Mouse (Mus musculus): ENCODE results near the gene Nck2.

Gene Nck2

DNA sequence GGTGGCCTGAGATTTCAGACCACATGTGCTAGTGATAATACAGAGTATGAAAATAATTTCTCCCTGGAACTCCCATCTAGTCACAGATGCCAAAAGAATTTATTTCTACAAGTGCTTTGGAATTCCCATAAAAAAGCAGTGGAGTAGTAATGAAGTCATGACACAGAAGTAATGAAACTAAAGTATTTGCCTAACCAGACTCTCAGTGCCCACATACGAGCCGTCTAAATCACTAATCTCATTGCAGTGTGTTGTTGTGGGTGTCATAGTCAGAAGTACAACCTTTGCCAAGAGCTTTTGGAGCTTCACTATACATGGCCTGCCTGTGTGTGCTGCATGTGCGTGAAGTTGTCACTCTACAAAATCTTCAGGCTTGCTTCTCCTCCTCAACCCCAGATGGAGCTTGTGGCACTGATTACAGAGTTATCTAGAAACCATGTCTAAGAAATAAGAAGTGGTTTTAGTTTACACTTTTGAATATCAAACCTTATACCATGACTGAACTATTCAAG, 130.5 kb downstream of the Nck2 start:
- DNase-seq (ENCODE audit: low read depth, low spot score), result no peak

DNA sequence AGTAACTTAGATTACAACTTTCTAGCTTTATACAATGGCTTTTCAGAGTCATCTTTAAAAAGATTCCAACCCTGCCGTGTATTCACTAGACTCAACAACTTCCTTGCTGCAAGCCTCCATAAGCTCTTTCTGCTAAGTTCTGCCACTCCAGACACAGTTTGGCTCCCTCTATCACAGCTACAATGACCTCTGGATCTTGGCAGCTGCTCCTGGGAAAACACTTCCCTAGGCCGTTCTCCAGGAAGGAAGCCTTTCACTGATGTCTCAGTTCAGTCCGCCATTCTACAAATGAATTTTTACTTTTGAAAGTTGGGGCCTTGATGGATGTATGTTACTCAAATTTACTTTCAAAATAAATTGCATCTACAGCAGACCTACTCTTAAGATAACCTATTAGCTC, 133.0 kb downstream of the Nck2 start:
- no peak for DNase-seq (ENCODE audit: low read depth, low spot score)

DNA sequence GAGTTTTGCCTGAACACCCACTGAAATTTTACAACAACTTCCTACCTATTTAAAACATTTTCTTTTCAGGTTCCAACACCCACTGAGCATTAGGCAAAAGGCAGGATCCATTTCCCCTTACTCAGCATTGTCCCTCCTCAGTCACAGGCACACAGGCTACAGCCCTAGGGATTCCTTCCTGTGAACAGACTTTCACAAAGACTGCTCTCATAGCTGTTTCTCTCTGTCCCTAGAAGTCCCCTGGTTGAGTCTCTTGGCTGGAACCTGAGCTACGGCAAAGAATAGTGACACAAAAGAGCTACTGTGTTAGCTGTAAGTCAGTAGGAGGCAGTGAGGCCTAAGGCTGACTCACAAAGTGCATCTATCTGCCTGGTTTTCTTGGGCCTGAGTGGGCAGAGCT, 139.2 kb downstream of the Nck2 start:
- peak; percentile 16 for DNase-seq (ENCODE audit: low read depth, low spot score)

DNA sequence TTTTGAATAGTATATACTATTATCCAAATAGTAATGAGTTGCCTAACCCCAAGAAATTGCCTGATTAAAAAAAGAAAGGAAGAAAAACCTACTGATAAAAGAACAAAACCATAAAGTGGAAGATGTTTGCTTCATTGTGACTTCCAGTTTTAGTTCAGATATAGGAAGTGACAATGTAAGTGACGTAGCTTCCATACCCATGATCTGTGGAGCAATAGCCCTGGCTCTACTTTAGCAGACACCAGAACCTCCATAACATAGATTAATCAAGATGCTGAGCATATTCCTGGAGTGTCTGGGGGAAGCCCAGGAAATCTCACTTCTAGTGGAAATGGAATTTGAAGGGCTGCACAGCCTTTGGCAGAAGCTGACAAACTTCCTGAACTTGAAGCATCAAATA, 144.6 kb downstream of the Nck2 start:
- no peak for DNase-seq (ENCODE audit: low read depth, low spot score)

DNA sequence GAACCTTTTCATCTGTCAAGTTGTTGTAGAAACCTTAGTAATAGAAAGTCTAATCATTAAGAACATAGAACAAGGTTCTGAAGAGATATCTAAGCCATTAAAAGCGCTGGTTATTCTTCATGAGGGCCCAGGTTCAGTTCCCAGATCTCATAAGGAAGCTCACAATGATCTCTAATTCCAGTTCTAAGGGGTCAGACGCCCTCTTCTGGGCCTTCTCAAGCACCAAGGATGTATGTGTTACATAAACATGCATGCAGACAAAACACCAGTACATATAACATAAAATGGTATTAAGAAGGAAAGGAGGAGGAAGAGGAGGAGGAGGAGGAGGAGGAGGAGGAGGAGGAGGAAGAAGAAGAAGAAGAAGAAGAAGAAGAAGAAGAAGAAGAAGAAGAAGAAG, 145.5 kb downstream of the Nck2 start:
- DNase-seq (ENCODE audit: low read depth, low spot score), result no peak

DNA sequence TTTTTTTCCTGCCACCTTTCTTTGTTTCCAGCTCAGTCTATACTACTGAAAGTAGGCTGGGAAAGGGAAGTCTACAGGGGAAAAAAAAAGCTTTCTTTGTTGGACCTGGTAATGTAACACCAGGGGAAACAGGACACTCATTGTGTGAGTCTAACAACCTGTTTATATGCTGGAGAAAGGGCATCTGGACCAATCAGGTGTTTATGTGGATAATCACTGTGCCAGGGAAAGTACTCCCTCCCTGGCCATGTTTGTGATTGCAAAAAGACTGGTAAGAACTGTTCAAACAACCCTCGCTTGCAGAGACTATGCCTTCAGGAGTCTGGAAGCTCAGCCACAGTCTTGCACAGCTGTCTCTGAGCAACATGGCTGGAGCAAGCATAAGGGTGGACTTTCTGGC, 146.3 kb downstream of the Nck2 start:
- DNase-seq (ENCODE audit: low read depth, low spot score), result no peak

DNA sequence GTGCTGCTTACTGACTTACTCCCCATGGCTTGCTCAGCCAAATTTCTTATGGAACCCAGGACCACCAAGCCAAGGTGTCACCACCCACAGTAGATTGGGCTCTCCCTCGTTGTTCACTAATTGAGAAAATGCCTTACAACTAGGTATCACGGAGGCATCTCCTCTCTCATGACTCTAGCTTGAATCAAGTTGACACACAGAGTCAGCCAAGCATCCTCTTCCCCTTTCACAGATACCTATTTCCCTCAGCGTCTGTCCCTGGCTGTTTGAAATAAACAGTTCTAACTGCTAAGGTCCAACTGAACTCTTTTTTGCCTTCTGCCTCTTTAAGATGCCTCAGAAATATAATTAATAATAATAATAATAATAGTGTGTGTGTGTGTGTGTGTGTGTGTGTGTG, 148.7 kb downstream of the Nck2 start:
- DNase-seq (ENCODE audit: low read depth, low spot score), result no peak

DNA sequence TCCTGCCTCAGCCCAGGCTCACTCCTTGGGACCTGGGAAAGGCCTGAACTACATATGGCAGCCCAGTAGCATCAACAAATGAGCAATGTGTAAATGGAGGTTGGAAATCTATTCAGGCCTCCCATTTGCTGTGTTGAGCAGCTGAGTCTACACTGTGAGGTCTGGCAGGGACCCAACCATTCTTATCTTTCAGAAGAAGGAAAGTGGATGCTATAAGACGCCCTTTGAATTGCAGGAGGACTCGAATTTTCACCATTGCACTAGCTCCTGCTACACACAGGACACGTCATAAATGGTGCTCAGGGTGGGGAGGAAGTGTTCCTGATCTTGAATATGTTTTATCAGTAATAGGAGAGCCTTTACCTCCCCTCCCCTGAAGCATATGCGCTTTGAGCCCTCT, 150.4 kb downstream of the Nck2 start:
- DNase-seq (ENCODE audit: low read depth, low spot score), result no peak

DNA sequence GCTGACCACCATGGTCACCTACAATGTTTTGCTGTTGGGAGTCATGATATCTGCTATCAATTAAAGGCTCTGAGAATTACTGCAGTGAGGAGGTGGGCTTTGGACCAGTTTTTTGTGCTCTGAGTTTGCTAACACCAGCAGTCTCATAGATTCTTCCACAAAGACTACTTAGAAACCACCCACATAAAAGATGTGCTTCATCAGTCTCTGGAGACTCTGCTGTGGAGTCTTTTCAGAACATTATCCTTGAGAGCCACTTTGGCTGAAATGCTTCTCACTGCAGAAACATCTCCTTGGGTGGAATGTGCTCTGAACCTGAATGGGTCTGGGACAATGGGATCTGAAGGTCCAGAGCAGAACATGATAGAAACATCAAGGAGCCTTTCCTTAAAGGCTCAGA, 153.4 kb downstream of the Nck2 start:
- no peak for DNase-seq (ENCODE audit: low read depth, low spot score)

DNA sequence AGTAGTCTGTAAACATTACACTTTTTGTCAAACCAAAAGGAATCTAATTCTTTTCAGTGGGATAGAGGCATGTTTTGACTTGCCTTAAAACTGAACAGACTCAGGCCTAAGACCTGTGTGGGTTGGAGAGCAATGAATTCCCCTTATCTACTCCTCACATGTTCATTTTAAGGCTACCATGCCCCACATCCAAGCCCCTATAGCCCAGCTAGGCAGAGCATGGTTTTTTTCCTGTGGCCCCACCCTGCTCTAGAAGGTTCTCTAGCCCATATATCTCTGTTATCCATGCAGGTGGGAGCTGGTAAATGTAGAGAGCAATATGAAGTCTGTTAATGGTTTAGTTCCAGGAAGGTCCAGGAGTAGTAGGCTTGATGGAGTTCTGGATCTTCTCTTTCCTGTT, 155.1 kb downstream of the Nck2 start:
- no peak for DNase-seq (ENCODE audit: low read depth, low spot score)

DNA sequence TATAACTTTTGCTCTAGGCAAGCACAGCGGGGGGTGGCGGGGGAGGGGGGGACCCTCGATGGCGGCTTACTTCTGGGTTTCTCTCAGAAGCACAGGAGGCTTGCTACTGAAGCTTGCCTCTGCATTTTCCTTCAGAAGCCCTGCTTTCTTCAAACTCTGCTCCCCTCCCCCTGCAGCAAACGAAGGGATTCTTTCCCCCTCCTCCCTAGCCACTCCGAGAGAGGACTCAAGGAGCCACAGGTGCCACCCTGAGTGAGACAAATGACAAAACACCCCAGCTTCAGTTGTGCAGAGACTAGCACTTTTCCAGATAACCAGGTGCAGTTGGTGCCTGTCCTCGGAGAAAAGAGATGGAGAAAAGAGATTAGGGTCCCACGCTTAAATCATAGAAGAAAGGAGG, 156.7 kb downstream of the Nck2 start:
- no peak for DNase-seq (ENCODE audit: low read depth, low spot score)

DNA sequence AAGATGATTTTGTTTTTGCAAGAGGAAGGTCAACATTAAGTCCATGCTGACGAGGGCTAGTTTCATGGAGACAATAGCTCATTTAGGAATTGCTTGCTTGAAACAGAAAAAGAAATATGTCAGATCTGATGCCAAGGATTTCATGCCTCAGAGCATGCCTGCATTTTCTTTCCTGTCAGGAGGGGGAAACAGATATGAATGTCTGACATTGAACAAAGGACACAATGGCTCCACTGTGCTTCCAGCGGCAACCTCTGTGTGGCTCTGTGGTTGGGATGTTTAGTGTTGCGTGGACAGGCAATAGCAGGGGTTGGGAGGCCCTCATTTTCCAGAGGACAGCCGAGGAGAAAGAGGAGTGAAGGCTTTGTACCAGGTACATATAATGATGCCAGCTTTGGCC, 171.6 kb downstream of the Nck2 start:
- DNase-seq (ENCODE audit: low read depth, low spot score), result no peak
